Mouse (Mus musculus) common myeloid progenitor, adult 5-6 weeks (primary cell): ENCODE measurements around the gene Dnaaf2. TPM values are rescaled to one million over a fixed set of nuclear protein-coding genes. Genes with fewer than 3 reads are reported as not detected.

ENCODE experiments used
- ATAC-seq: replicated peaks from 2 replicates; pipeline ENCODE4 v1.8.0; 2016; ENCODE audit warnings: low read depth, mild to moderate bottlenecking, moderate TSS enrichment, inconsistent platforms; ENCODE audit not compliant: poor library complexity, severe bottlenecking
- total RNA-seq: library from RNA; stranded (forward); fragments of 200-1000, 187-1606 nt; gene quantifications from 2 replicates; pipeline ENCODE4 v1.2.3, GENCODE M21; 2017

Dnaaf2 gene
- 3.0 and 6.5 TPM in 2 replicates for total RNA-seq

- ATAC-seq = peak; percentile 45
Observed at GRCm38 (mm10) chr12:69198164-69198535, at the start of gene Dnaaf2. Dnaaf2 (minus strand) TSS chr12:69198429.

DNA sequence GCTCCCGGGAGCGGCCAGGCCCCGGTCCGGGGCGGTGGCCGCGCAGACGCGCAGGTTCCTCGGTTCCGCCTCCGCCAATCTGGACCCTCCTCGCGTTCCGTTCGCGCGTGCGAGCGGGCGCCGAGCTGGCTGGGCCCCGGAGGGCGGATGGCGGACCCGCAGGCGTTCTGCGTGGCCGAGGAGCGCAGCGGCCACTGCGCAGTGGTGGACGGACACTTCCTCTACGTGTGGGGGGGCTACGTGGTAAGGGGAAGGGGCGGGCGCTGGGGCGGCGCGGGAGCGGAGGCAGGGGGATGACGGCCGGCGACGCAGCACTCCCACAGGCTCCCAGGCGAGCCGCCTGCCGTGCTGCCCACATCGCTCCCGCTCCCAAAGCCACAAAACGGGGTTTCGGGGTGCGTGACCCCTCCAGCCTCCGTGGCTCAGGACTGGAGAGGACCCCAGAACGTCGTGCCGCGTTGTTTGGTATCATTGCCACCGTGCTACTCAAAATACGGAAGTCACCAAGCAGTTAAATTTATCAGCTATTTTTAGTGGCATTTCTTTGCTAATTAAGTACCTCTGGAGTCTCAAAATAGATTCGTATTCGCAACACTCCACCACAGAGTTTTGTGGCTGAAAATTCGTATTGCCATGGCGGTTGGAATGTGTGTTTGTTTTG lies 43.7 kb upstream of the Dnaaf2 start:
- ATAC-seq = peak; percentile 78

- ATAC-seq = no peak
Observed at GRCm38 (mm10) chr12:69241405-69241770, 43.2 kb upstream of the Dnaaf2 start.

- no peak for ATAC-seq
Observed at GRCm38 (mm10) chr12:69240876-69241275, 42.6 kb upstream of the Dnaaf2 start, which contains the start of gene Klhdc1. Klhdc1 (plus strand) TSS chr12:69241176.

DNA sequence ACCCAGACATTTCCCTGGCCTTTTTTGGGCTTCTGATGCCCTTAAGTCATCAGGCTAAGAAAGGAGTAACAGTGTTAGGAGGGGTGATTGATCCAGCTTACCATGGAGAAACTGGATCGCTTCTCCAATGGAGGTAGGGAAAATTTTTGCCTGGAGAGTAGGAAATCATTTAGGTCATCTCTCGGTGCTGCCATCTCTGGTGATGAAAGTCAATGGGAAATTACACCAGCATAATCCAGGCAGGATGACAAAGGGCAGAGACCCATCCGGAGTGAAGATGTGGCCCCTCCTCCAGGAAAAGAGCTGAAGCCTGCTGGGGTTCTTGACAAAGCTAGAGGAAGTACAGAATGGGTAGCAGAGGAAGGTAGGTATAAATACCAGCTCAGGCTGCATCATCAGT lies 40.1 kb upstream of the Dnaaf2 start:
- no peak for ATAC-seq

DNA sequence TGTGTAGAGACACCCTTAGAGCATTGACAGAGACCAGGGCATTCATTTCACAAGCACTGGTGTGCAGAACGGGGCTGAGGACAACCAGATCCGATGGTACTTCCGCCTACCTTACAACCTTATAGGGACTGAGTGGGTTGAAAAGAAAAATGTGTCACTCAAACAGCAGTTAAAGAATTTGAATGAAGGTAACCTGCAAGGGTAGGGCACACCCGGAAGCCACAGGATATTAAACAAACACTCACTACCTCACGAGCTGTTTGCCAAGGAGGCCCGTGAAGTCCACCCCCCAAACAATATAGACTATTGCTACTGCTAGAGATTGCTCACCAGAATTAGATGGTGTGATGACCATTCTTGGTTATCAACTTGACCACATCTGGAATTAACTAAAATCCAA lies 37.6 kb upstream of the Dnaaf2 start:
- no peak for ATAC-seq

- ATAC-seq = peak; percentile 68
Observed at GRCm38 (mm10) chr12:69229251-69229650, 31.0 kb upstream of the Dnaaf2 start.

- ATAC-seq = peak; percentile 94
Observed at GRCm38 (mm10) chr12:69227776-69228466, 29.7 kb upstream of the Dnaaf2 start, which contains the start of gene Pole2. Pole2 (minus strand) TSS chr12:69228195.

DNA sequence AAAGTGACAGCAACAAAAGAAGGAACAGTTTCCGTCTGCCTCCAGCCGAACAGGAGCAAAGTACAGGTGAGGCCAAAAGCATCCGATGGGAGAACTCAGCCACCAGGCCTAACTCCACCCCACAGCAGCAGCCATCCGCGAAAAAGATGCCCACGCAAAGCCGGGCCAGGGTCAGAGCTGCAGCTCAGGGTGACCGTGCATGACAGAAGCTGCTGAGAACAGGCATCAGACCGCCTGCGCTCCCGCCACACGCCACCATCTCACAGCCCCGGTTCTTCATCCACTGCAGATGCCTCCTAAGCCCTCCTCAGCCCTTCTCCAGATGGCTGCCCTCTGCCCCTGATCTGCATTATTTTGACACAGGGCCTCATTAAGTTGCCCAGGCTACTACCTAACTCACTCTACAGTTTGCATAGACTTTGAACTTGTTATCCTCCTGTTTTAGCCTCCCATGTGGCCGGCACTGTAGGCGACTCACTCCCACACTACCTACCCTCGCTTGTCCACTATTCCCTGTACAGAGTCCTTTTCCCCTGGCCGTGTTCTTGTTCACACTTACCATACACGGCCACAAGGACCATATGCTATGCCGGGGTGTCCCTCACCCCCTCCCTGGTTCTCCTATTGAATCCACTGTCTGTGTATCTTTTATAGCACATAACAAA lies 22.5 kb upstream of the Dnaaf2 start:
- no peak for ATAC-seq

DNA sequence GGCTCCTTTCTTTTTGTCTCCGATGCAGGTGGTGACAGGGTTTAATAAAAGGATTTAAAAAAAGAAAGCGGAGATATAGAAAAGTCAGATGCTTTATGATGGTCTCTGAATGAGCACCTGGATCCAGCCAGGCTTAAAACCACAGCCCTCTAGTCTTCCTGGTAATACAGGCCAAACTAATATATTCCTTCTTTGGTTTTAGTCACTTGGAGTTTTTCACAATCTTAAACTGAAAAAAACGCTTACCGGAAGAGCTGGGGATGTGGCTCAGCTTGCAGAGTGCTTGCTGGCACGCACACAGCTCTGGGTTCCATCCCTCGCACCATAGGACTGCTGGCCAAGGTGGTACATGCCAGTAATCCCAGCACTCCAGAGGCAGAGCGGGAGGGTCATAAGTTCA lies 18.4 kb upstream of the Dnaaf2 start:
- ATAC-seq = no peak

- no peak for ATAC-seq
Observed at GRCm38 (mm10) chr12:69215000-69215785, 17.0 kb upstream of the Dnaaf2 start.

GRCm38 (mm10) chr12:69214393-69214792 lies 16.2 kb upstream of the Dnaaf2 start:
- peak; percentile 69 for ATAC-seq

DNA sequence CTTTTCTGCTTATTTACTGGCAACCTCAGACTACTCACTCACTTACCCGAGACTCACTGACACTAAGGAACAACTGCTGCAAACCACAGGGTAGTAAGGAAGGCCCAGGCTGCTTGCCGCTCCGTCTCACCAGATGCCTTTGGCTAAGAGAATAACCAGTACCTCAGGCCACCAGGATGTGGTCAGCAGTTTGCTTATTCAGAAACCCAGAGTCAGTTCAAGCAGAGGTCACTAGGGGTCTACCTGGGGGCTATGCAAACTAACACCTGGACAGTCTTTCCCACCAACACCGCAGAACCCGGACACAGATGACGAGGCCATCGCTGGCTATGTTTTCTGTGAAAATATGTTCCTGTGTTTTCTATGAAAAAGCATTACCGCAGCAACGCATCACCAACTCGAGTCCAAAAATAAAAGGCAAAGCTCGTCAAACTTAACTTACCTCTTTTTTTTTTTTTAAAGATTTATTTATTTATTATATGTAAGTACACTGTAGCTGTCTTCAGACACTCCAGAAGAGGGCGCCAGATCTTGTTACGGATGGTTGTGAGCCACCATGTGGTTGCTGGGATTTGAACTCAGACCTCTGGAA lies 15.1 kb upstream of the Dnaaf2 start:
- ATAC-seq = no peak

GRCm38 (mm10) chr12:69211057-69211456 lies 12.8 kb upstream of the Dnaaf2 start:
- ATAC-seq = no peak

DNA sequence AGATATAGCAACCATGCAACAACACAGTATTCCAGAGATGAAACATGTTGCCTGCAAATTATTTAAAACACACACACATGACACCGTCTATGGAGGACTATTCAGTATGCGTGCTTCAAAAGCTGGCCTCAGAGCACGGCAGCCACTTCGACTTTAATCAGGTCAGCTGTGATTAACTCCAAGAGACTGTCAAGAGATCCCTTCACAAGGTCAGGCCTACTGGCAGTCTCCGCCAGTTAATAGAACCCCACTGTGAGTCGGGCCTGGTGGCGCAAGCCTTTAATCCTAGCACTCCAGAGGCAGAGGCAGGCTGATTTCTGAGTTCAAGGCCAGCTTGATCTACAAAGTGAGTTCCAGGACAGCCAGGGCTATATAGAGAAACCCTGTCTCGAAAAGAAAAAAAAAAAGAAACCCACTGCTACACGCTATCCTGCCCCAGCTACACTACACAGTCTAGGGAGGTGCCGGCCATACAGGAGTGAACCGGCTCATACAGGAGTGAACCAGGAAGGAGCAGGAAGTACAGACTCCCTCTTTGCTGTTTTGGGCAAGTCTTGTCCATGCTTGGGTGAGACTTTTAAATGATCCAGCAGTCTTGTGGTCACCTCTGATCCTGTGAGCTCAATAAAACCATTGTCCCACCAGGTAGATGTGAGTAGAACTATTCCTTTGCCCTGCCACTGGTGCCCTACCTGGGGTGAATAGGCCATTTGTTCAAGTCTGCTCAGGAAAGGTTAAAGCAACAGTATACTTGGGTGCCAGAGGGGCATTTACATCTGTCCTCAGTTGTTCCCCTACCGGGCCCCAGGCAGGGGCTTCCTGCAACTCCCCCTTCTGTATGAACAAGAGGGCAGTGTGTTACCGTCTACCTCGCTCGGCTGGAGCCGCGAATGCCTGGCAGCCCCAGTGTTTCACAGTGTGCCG lies 12.1 kb upstream of the Dnaaf2 start:
- no peak for ATAC-seq

DNA sequence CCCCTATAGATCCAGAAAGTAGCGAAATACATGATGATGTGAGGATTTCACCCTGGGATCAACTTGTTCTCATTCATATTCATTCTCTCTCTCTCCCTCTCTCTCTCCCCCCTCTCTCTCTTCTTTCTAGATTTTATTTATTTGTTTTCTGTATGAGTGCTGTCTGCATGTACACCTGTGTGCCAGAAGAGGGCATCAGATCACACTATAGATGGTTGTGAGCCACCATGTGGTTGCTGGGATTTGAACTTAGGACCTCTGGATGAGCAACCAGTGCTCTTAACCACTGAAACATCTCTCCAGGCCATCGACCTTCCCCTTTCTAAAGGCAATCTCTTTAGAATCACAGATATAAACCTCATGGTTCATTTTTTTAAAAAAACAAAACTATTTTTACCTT lies 10.3 kb upstream of the Dnaaf2 start:
- ATAC-seq = no peak

DNA sequence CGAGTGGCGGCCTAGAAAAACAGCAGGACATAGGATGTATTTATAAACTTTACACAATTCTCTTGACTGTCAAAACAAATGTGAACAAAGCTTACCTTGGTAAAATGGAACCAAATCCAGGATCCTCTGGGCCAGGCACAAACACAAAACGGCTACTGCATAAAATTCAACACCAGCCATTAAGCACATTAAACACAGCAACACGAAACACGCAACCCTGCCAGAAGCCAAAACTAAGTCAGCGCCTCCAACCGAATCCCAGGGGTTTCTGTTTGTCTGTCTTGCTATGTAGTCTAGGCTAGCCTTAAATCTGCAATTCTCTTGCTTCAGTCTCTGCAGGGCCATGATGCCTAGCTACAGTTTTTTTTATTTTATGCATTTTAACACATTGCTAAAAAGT lies 9.7 kb upstream of the Dnaaf2 start:
- ATAC-seq = no peak

DNA sequence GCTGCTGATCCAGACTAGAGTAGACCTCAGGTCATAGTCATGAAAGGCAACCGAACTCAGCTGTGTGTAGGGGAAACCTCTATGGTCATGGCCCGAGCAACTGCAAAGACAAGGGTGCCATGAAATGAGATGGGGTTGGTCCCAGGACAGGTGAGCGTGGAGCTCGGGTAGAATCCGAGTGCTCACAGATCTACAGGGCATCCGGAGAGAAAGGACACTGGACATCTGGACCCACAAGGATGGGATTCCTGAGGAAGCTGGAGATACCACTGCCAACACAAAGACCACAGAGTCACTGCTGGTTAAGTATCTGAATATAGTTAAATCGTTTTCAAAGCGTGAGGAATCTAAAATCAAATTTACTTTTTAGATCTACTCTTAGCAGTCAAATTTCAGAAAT lies 9.2 kb upstream of the Dnaaf2 start:
- ATAC-seq = no peak
